Mouse (Mus musculus): ENCODE measurements around the gene Wdr89.

DNA sequence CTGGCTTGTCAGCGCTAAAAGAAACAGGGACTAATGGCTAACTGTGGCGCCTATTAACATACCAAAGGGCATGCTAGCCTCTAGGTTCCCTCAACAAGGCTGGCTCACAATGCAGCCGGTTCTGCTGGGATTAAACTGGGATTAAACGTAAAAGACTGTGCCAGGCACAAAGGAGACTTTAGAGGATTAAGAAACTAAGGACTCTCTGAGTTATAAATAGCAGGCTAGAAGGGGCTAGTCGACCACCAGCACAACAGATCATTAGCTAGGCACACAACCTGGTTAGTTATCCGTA is 4.9 kb downstream of the Wdr89 start:
- TF ChIP-seq GATA1 (IDR thresholded peaks at IDR 0.05; ENCODE audit: borderline replicate concordance, low read length) (no peak), TAL1 (conservative IDR thresholded peaks at IDR 0.05; ENCODE audit: low read depth, low read length) (no peak), CTCF (IDR thresholded peaks at IDR 0.05; ENCODE audit: low read depth, low read length) (no peak), POLR2AphosphoS5 (IDR thresholded peaks at IDR 0.05; ENCODE audit: insufficient replicate concordance, low read depth, low read length) (no peak), GATA2 (IDR thresholded peaks at IDR 0.05; ENCODE audit: borderline replicate concordance, low read depth, low read length) (no peak)
